Mouse (Mus musculus) embryonic fibroblast, embryonic 13.5 days (primary cell): ENCODE measurements around the gene Arhgap17.

Experiments used
- CTCF ChIP-seq: IDR thresholded peaks from 2 replicates; pipeline ENCODE4 v1.5.1; 2011; ENCODE audit warnings: mild to moderate bottlenecking, control low read depth, low read length, moderate library complexity, borderline replicate concordance; ENCODE audit not compliant: insufficient read depth
- POLR2A ChIP-seq: IDR thresholded peaks from 2 replicates; pipeline ENCODE4 v1.6.1; 2011; ENCODE audit warnings: low read depth, mild to moderate bottlenecking, control low read depth, low read length, moderate library complexity

DNA sequence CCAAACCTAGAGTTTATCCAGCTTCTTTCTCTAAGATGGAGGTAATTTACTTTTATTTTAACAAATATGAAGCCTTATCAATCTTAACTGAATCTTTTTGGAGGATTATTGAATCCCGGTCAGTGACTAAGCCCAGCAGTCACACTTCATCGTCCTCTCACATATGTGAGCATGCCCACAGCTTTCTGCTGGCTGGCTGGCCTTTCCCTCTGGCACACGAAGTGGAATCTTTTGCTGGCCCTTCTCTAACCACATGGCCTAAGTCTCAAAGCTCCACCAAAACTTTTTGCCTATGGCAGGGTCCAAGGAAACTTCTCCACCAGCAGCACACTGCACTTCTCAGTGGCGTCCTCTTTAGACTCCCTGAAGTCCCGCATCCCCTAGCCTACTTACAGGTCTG lies 27.8 kb downstream of the Arhgap17 start:
- no peak for TF ChIP-seq CTCF
- TF ChIP-seq POLR2A: no peak
